Mouse (Mus musculus): Measurements from ENCODE around the gene Fam155a. TPM values are rescaled to one million over a fixed set of nuclear protein-coding genes. Genes with fewer than 3 reads are reported as not detected.

The Fam155a gene
- polyA plus RNA-seq, 1 experiment from 2014 or later: 31.2 TPM

DNA sequence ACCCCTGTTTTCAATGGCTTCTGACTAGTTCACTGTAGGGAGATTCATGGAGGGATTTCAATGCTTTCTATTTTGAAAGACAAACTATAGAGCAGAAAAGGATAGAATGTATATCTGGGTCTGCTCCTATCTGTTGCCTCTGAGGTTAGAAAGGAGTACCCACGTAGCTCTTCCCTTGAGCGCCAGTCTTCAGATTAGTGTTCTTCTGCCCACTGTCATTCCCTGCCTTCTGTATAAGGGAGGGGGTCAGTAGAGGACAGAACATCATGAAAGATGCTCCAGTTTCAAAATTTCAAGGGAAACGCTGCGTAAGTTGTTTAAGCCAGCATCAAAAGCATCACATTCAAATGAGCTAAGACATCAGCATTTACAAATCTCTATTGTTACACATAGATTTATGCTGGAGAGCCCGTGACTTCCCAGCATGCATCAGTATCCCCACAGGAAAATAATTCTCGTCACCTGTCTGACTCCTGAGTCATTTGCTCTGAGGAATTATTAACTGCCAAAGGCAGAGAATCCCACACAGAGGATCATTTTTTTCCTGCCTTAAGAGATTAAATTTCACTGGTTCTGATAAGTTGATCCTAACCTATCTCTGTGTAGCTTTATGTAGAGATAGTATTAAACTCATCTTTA lies 223.9 kb downstream of the Fam155a start:
- WGBS: 48% methylated on average over 6 of the region's 6 CpGs
- no peaks in the 10 kb centered on the region for H3K27me3 ChIP-seq
- H3K4me3 ChIP-seq: no peak overlapping the region
- H3K9ac ChIP-seq: no peak overlapping the region
- H3K9me3 ChIP-seq: no peaks in the 10 kb centered on the region
- peak overlapping the region; percentile 49 for H3K27ac ChIP-seq (replicated peaks)
- no peaks in the 10 kb centered on the region for H3K36me3 ChIP-seq
- peaks cover 29% of the 10 kb centered on the region for H3K4me1 ChIP-seq (replicated peaks)
- ATAC-seq (ENCODE audit: low FRiP score, low read depth): 0 out of 2 replicates have a peak, but pooled peaks have one; percentile 49
- peak overlapping the region; percentile 5; the same call in 1 of the 2 replicates for H3K4me2 ChIP-seq

DNA sequence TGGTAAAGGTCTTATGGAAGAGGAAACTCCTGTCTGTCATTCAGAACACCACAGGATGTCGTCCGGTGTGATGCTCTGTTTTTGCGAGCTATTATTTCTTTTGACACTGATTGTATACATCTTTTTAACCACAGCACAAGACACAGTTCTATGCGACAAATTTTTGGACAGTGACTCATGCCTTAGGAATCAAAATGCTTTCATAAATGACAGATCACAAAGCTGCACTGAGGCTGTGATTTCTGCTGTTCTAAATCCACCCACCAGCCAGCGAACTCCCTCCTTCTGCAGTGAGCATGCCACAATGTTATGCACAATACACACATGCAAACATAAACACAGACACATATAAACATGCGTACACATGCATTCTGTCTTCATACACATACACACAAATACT lies 224.5 kb downstream of the Fam155a start:
- Histone ChIP-seq H3K27ac (replicated peaks) (peak overlapping the region; percentile 49), H3K4me2 (no peak overlapping the region), H3K27me3 (no peaks in the 10 kb centered on the region), H3K4me1 (replicated peaks) (peaks cover 29% of the 10 kb centered on the region), H3K36me3 (no peaks in the 10 kb centered on the region), H3K9me3 (no peaks in the 10 kb centered on the region), H3K4me3 (no peak overlapping the region), H3K9ac (no peak overlapping the region)
- 73% methylated on average over 6 of the region's 6 CpGs for WGBS
- ATAC-seq (ENCODE audit: low FRiP score, low read depth): peak; percentile 36; the same call in 1 of the 2 replicates

DNA sequence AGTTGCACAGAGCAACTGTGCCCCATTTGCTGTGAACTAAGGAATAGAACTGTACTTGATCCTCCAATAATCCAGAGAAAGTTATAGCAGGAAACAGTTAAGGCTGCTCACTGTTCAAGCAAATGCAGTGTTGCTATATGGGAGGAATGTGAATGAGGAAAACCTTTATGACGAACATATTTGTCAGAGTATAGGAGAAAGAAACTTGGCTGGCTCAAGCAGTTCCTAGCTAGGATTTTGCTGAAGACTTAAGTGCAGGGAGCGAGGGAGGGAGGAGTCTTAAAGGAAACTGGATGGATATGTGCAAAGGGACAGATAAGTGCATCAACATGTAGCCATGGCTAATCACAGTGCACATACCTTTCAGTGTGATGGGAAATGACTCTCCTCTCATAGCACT lies 225.3 kb downstream of the Fam155a start:
- 77% methylated on average over 2 of the region's 2 CpGs for WGBS
- Histone ChIP-seq H3K4me3 (no peak overlapping the region), H3K4me1 (replicated peaks) (peaks cover 29% of the 10 kb centered on the region), H3K36me3 (no peaks in the 10 kb centered on the region), H3K27me3 (no peaks in the 10 kb centered on the region), H3K27ac (replicated peaks) (no peak overlapping the region), H3K9me3 (no peaks in the 10 kb centered on the region), H3K4me2 (no peak overlapping the region), H3K9ac (no peak overlapping the region)
- no peak for ATAC-seq (ENCODE audit: low FRiP score, low read depth)

DNA sequence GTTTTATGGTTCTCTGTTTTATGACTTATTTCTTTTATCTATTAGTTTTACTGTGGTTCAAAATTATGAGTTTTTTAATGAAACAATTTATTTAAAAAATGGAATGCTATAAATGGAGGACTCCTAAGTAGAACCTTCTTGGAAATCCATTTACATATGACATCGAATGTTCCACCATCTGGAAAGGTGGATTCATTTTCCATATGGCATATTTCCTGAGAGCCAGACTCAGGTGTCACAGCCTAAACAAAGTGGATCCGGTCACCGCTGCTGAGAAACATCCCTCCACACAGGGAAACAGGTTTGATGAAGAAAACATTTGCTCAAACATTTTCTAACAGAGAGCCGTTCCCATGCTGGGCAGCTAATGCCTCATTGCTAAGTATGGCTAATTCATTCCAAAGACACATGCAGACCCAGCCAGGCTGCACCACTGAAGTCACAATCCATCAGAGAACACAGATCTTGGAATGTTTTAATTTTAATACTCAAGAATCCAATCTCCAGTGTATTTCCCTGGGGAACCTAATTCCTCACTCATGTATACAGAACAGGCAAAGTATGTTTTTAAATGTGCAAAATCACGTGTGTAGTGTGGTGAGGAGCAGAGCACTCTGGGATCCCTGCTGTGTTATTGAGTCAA lies 235.1 kb downstream of the Fam155a start:
- WGBS: 64% methylated on average over 5 of the region's 5 CpGs
- Histone ChIP-seq H3K4me3 (no peak overlapping the region), H3K36me3 (no peaks in the 10 kb centered on the region), H3K9ac (no peak overlapping the region), H3K27me3 (no peaks in the 10 kb centered on the region), H3K4me2 (no peak overlapping the region), H3K27ac (replicated peaks) (no peak overlapping the region), H3K9me3 (no peaks in the 10 kb centered on the region), H3K4me1 (replicated peaks) (no peaks in the 10 kb centered on the region; the same call in 1 of the 2 replicates)
- ATAC-seq (ENCODE audit: low FRiP score, low read depth): peak; percentile 38; the same call in 1 of the 2 replicates

DNA sequence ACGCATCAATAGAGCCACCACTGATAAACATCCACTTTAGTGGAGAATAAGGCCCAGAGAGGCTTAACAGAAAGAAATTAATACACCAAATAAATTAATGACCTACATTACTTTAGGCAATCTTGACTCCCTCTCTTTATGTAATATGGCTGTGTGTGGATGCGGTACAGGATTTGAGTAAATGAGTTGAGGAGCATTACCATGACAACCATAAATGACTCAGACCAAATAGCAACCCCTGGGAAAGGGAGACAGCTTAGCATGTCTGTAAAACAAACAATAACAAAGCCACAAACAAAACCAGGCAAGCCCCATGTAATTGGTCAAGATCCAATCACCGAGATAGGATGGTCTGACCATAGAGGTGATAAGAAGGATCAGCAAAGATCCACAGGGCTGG lies 244.4 kb downstream of the Fam155a start:
- Histone ChIP-seq H3K9me3 (no peaks in the 10 kb centered on the region), H3K4me2 (no peak overlapping the region), H3K27ac (replicated peaks) (peak overlapping the region; percentile 34; the same call in 1 of the 2 replicates), H3K4me1 (replicated peaks) (peaks cover 9% of the 10 kb centered on the region; the same call in 1 of the 2 replicates), H3K36me3 (no peaks in the 10 kb centered on the region), H3K27me3 (no peaks in the 10 kb centered on the region), H3K4me3 (no peak overlapping the region), H3K9ac (no peak overlapping the region)
- no peak; the same call in 1 of the 2 replicates for ATAC-seq (ENCODE audit: low FRiP score, low read depth)
- 53% methylated on average over 3 of the region's 3 CpGs for WGBS

DNA sequence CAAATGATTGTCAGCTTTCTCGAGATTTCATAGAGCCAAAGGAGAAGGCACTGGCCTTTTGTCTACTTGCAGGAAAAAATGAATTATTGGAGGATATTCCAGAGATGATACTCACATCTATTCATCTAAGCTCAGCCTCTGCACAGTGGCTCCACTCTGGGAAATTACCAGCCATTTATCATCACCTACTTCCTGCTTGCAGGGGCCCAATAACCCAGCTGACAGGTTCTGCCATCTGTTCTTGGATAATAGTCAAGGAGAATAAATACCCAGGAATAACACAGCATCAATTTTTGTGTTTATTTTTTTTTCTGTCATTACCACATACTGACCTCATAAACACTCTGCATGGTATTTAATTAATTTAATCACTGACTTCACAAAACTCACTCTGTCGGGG lies 249.4 kb downstream of the Fam155a start:
- no peak overlapping the region for H3K27ac ChIP-seq (replicated peaks)
- no peak overlapping the region for H3K9ac ChIP-seq
- H3K4me2 ChIP-seq: no peak overlapping the region
- no peaks in the 10 kb centered on the region for H3K9me3 ChIP-seq
- no peak overlapping the region for H3K4me3 ChIP-seq
- peaks cover 6% of the 10 kb centered on the region; the same call in 1 of the 2 replicates for H3K4me1 ChIP-seq (replicated peaks)
- no peaks in the 10 kb centered on the region for H3K36me3 ChIP-seq
- H3K27me3 ChIP-seq: no peaks in the 10 kb centered on the region
- WGBS: 71% methylated on average over 2 of the region's 2 CpGs
- ATAC-seq (ENCODE audit: low FRiP score, low read depth): no peak

DNA sequence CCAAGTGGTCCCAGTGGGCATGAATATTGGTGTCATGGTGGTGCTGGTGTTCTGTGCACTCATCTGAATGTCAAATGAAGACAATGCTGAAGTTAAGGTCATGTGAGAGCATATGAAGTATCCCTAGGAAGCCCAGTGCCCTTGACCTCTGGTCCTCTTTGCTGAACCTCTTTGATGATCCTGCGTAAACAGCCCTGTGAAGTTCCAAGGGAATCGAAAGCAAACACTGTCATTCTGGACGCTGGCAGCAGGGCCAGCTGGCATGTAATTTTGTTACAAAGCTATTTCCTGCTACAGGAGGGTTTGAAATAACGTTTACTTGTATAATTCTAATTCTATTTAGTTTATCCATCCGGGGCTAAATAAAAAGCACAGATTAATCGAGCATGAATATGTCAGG lies 270.2 kb downstream of the Fam155a start:
- Histone ChIP-seq H3K4me1 (replicated peaks) (peaks cover 5% of the 10 kb centered on the region; the same call in 1 of the 2 replicates), H3K4me2 (no peak overlapping the region), H3K4me3 (no peak overlapping the region), H3K27me3 (no peaks in the 10 kb centered on the region), H3K9ac (no peak overlapping the region), H3K9me3 (no peaks in the 10 kb centered on the region), H3K27ac (replicated peaks) (no peak overlapping the region), H3K36me3 (no peaks in the 10 kb centered on the region)
- ATAC-seq (ENCODE audit: low FRiP score, low read depth): no peak
- 51% methylated on average over 6 of the region's 6 CpGs for WGBS

DNA sequence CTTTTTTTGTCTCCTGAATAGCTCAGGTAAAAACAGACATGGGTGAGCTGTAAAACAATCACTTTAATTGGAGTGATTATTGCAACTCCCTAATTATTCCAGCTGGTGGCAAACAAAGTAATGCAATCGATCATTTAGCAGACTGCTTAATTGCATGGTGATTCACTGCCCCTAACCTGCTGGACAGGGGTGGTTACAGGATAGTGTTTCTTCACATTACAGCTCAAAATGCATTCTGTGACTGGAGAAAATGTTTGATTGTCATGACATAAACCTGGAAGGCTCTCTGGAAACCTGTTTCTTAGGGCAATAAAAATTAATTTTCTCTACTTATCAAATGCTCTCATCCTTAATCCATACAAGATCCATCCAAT lies 276.7 kb downstream of the Fam155a start:
- 0 out of 2 replicates have a peak, but pooled peaks have one; percentile 25 for ATAC-seq (ENCODE audit: low FRiP score, low read depth)
- H3K27me3 ChIP-seq: no peaks in the 10 kb centered on the region
- H3K4me1 ChIP-seq (replicated peaks): peaks cover 10% of the 10 kb centered on the region
- H3K9ac ChIP-seq: no peak overlapping the region
- peak overlapping the region; percentile 70 for H3K27ac ChIP-seq (replicated peaks)
- no peak overlapping the region for H3K4me3 ChIP-seq
- 43% methylated on average over 1 of the region's 1 CpGs for WGBS
- no peaks in the 10 kb centered on the region for H3K9me3 ChIP-seq
- no peaks in the 10 kb centered on the region for H3K36me3 ChIP-seq
- no peak overlapping the region for H3K4me2 ChIP-seq

DNA sequence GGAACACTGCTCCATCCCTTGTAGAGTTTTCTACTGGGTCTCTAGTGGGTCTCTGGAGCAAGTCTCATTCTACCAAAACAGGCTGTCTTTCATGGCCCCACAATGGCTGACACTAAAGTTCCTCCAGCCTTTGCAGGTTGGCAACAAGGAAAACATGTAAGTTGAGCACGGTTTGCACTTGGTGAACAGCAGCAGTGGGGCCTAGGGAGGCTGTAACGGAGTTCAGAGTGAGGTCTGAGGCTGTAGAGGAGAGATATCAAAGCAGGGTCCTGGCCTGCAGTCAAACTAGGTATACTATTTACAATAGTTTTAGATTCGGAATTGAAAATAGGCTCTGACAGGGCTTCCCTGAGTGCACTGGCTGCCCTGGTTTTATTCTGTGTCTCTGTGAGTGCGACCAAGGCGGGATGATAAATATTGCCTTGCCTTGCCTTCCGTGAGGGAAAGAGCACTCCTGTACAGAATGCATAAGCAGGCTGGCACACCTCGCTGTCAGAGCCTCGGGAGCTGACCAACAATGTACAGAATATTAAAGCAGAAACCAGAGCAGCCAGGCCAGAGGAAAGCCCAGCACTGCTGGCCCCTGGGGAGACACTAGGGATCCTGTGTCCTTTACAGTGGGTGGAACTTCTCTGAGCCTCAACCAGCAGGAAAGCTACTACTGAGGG lies 277.3 kb downstream of the Fam155a start:
- no peaks in the 10 kb centered on the region for H3K27me3 ChIP-seq
- 34% methylated on average over 8 of the region's 8 CpGs for WGBS
- no peak overlapping the region for H3K9ac ChIP-seq
- ATAC-seq (ENCODE audit: low FRiP score, low read depth): peak; percentile 80
- H3K27ac ChIP-seq (replicated peaks): peak overlapping the region; percentile 70
- H3K4me1 ChIP-seq (replicated peaks): peaks cover 10% of the 10 kb centered on the region
- no peaks in the 10 kb centered on the region for H3K9me3 ChIP-seq
- 0 out of 2 replicates have a peak overlapping the region, but pooled peaks have one; percentile 2 for H3K4me2 ChIP-seq
- no peak overlapping the region for H3K4me3 ChIP-seq
- no peaks in the 10 kb centered on the region for H3K36me3 ChIP-seq

DNA sequence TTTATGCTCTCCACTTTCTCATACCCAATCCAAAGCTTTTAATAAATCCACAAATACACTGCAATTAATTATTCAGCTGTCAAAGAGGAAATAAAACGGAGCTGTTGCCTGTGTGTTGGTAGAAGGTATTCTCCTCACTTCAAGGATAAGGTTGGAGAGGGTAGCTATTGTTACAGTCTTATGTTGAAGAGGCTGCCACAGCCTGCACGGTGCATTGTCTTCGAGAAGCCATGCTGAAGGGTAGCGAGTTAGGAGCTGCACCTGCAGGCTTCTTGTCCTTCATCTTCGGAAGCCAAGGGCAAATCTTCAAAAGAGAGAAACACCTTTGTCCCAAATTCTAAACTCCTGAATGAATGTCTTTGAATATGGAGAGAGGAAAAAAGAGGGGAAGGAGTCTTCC lies 288.4 kb downstream of the Fam155a start:
- Histone ChIP-seq H3K4me3 (no peak overlapping the region), H3K4me2 (no peak overlapping the region), H3K27ac (replicated peaks) (peak overlapping the region; percentile 16; the same call in 1 of the 2 replicates), H3K4me1 (replicated peaks) (0 out of 2 replicates have a peak, but pooled peaks cover 7% of the 10 kb centered on the region), H3K9ac (no peak overlapping the region), H3K27me3 (no peaks in the 10 kb centered on the region), H3K9me3 (no peaks in the 10 kb centered on the region), H3K36me3 (no peaks in the 10 kb centered on the region)
- WGBS: 56% methylated on average over 5 of the region's 5 CpGs
- no peak; the same call in 1 of the 2 replicates for ATAC-seq (ENCODE audit: low FRiP score, low read depth)

DNA sequence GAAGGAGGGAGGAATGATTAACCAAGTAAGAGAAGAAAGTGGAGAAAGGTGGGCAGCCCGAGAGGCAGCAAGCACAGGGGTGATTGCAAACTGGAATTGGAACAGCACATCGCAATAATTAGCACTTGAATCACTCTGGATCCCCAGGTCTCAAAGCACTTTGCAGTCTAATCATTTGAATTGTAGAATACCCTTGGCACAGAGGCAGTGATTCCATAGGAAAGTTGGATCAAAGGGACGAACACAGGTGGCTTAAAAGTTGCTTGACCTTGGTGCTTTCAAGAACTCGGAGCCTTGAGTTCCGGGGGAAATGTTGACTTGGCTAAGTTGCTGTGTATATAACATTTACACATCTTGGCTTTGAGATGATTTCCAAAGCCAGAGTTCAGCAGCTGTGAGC lies 299.7 kb downstream of the Fam155a start:
- WGBS: 56% methylated on average over 5 of the region's 5 CpGs
- Histone ChIP-seq H3K27ac (replicated peaks) (no peak overlapping the region), H3K9me3 (no peaks in the 10 kb centered on the region), H3K27me3 (no peaks in the 10 kb centered on the region), H3K4me3 (no peak overlapping the region), H3K36me3 (no peaks in the 10 kb centered on the region), H3K4me2 (no peak overlapping the region), H3K4me1 (replicated peaks) (peaks cover 5% of the 10 kb centered on the region; the same call in 1 of the 2 replicates), H3K9ac (no peak overlapping the region)
- ATAC-seq (ENCODE audit: low FRiP score, low read depth): no peak

DNA sequence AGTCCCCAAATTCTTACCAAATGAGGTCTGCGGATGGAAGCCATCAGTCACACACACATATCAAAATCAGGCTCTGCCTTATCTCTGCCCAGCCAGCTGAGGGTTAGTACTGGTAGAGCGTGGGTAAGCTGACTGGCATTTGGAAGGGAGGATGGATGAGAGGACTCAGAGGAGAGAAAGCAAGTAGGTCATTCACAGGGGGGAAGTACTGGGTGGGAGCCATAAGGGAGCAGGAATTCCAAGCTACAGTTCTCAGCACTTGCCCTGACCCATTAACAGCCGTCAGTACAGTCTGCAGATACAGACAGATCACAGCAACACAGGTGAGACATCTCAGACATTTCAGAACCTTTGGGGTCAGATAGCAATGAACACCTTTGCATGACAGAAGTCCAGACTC lies 300.8 kb downstream of the Fam155a start:
- 80% methylated on average over 3 of the region's 3 CpGs for WGBS
- Histone ChIP-seq H3K27me3 (no peaks in the 10 kb centered on the region), H3K9me3 (no peaks in the 10 kb centered on the region), H3K36me3 (no peaks in the 10 kb centered on the region), H3K27ac (replicated peaks) (no peak overlapping the region), H3K4me2 (no peak overlapping the region), H3K9ac (no peak overlapping the region), H3K4me3 (no peak overlapping the region), H3K4me1 (replicated peaks) (peaks cover 5% of the 10 kb centered on the region; the same call in 1 of the 2 replicates)
- peak; percentile 23; the same call in 1 of the 2 replicates for ATAC-seq (ENCODE audit: low FRiP score, low read depth)

Data from hindbrain, embryonic 15.5 days (tissue).